17 mouse cellular contexts compared by ENCODE assay signal in the genomic region with DNA sequence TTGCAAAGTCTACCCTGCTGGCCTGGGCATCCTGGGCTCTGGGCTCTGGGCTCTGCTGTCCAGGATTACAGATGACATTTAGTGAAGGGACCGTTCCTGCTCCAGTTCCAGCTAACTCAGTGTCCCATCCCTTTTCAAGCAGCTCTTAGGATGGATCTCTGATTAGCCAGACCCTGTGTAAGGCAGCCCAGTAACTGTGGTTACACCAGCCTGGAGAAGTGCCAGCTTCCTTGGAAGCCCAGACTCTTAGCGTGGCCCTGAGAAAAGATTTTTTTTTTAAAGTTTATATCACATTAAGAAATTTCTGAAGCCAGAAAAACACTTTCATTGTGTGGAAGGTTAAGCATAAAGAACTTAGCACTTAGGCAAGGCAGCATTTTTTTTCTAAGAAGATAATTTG.
DNase-seq lines count a peak whose midpoint lies in the region; ATAC-seq and TF ChIP-seq lines count a peak whose summit lies in the region.
"Had no signal": no experiment of that assay in that cellular context is flagged by ENCODE, and none has a peak within 500 bp of the region (broad histone marks: within the 10 kb centered on the region; RNA-seq: fewer than 3 reads in every experiment).

No protein-coding gene starts in this region.

- H3K27ac ChIP-seq in forebrain, postnatal 0 days (ENCODE audit: low read depth, low read length) = no peak overlapping the region
- H3K27ac ChIP-seq in forebrain, embryonic 16.5 days (ENCODE audit: low read length) = no peak overlapping the region
- H3K27ac ChIP-seq: embryonic facial prominence, embryonic 12.5 days; heart, embryonic 13.5 days; limb, embryonic 15.5 days had no signal

- H3K4me1 ChIP-seq in forebrain, postnatal 0 days (ENCODE audit: insufficient read depth) = no peaks in the 10 kb centered on the region
- H3K4me1 ChIP-seq in forebrain, embryonic 16.5 days (replicated peaks; ENCODE audit: control insufficient read depth, insufficient read depth, low read length) = peaks cover 6% of the 10 kb centered on the region; the same call in 1 of the 2 replicates
- H3K4me1 ChIP-seq: embryonic facial prominence, embryonic 12.5 days; heart, embryonic 13.5 days; limb, embryonic 15.5 days had no signal

- WGBS in forebrain, postnatal 0 days = 19% methylated on average over 2 of the region's 2 CpGs
- WGBS in forebrain, embryonic 16.5 days = 16% methylated on average over 2 of the region's 2 CpGs

- no peak for TF ChIP-seq CTCF in forebrain, postnatal 0 days (IDR thresholded peaks at IDR 0.05; ENCODE audit: low read depth)

- H3K36me3 ChIP-seq in forebrain, postnatal 0 days (ENCODE audit: insufficient read depth) = no peaks in the 10 kb centered on the region
- H3K36me3 ChIP-seq in forebrain, embryonic 16.5 days (ENCODE audit: control insufficient read depth, insufficient read depth) = no peaks in the 10 kb centered on the region
- H3K36me3 ChIP-seq: embryonic facial prominence, embryonic 12.5 days; heart, embryonic 13.5 days; limb, embryonic 15.5 days had no signal

- no peak for ATAC-seq in forebrain, postnatal 0 days
- no peak for ATAC-seq in forebrain, embryonic 16.5 days

- H3K9ac ChIP-seq in forebrain, postnatal 0 days = no peak overlapping the region
- H3K9ac ChIP-seq in forebrain, embryonic 16.5 days (replicated peaks; ENCODE audit: low read depth, low read length) = no peak overlapping the region
- H3K9ac ChIP-seq: embryonic facial prominence, embryonic 12.5 days; heart, embryonic 13.5 days; limb, embryonic 15.5 days had no signal

- H3K4me2 ChIP-seq in forebrain, postnatal 0 days (ENCODE audit: low read depth) = no peak overlapping the region
- no peak overlapping the region for H3K4me2 ChIP-seq in forebrain, embryonic 16.5 days (ENCODE audit: low read length)
- H3K4me2 ChIP-seq: embryonic facial prominence, embryonic 12.5 days; heart, embryonic 13.5 days; limb, embryonic 15.5 days had no signal

- no peaks in the 10 kb centered on the region for H3K9me3 ChIP-seq in forebrain, postnatal 0 days (ENCODE audit: low read length)
- no peaks in the 10 kb centered on the region for H3K9me3 ChIP-seq in forebrain, embryonic 16.5 days (ENCODE audit: control insufficient read depth, low read length)
- H3K9me3 ChIP-seq: embryonic facial prominence, embryonic 12.5 days; heart, embryonic 13.5 days; limb, embryonic 15.5 days had no signal

- DNase-seq in adrenal gland, adult 2 months = peak; percentile 44
- DNase-seq in adrenal gland, postnatal 4 days (ENCODE audit: low spot score in 2 of 2) = no peak
- peak; percentile 41 for DNase-seq in forebrain, postnatal 0 days
- DNase-seq in lung, postnatal 36 days = peak; percentile 36
- no peak for DNase-seq in lung, adult 18-20 months
- peak; percentile 16 for DNase-seq in adipocyte (ENCODE audit: low spot score)
- DNase-seq in urinary bladder, postnatal 14 days (ENCODE audit: low spot score) = no peak
- DNase-seq: cerebellum, adult 11 months; heart, postnatal 4 days; kidney, adult 18-20 months; kidney, postnatal 14 days; layer of hippocampus, adult 9-11 months; thymus, postnatal 4 days had no signal

- no peaks in the 10 kb centered on the region for H3K27me3 ChIP-seq in forebrain, postnatal 0 days (ENCODE audit: insufficient read depth, low read length)
- H3K27me3 ChIP-seq in forebrain, embryonic 16.5 days (replicated peaks; ENCODE audit: control insufficient read depth, insufficient read depth, low read length) = 0 out of 2 replicates have a peak, but pooled peaks cover 2% of the 10 kb centered on the region
- H3K27me3 ChIP-seq: embryonic facial prominence, embryonic 12.5 days had no signal

- no peak overlapping the region for H3K4me3 ChIP-seq in forebrain, postnatal 0 days (ENCODE audit: low read depth, low read length)
- H3K4me3 ChIP-seq in forebrain, embryonic 16.5 days (replicated peaks; ENCODE audit: low read length) = no peak overlapping the region
- H3K4me3 ChIP-seq: embryonic facial prominence, embryonic 12.5 days; heart, embryonic 13.5 days; limb, embryonic 15.5 days had no signal

Comparison
In these comparisons a context has a peak if more than half of its experiments do, and no peak if none do; other contexts are left out.
1. DNase-seq: peak in adrenal gland, adult 2 months (single experiment), forebrain, postnatal 0 days (single experiment), lung, postnatal 36 days (single experiment) and adipocyte (single experiment); none in adrenal gland, postnatal 4 days (0 of 2), lung, adult 18-20 months (0 of 2) and urinary bladder, postnatal 14 days (single experiment).